8 mouse cellular contexts compared by ENCODE assay signal in genomic region chr17:65325249-65325648, GRCm38 (mm10).
DNase-seq lines count a peak whose midpoint lies in the region; ATAC-seq lines count a peak whose summit lies in the region.
"Had no signal": no experiment of that assay in that cellular context is flagged by ENCODE, and none has a peak within 500 bp of the region (broad histone marks: within the 10 kb centered on the region; RNA-seq: fewer than 3 reads in every experiment).

No protein-coding gene starts in this region.

- H3K27me3 ChIP-seq in kidney, embryonic 14.5 days (ENCODE audit: control insufficient read depth, insufficient read depth, low read length), result no peaks in the 10 kb centered on the region

- no peak overlapping the region for H3K9ac ChIP-seq in kidney, embryonic 14.5 days (ENCODE audit: low read depth, low read length)

- intact Hi-C loops in left cerebral cortex, postnatal 14 days (cut with DNase I), result no loop called here

- no peak for ATAC-seq in kidney, embryonic 14.5 days (ENCODE audit: low FRiP score, low TSS enrichment)

- no peak overlapping the region for H3K27ac ChIP-seq in kidney, embryonic 14.5 days (ENCODE audit: low read depth, low read length)
- H3K27ac ChIP-seq: macrophage had no signal

- no peaks in the 10 kb centered on the region for H3K4me1 ChIP-seq in kidney, embryonic 14.5 days (ENCODE audit: control insufficient read depth, insufficient read depth, low read length)

- H3K4me2 ChIP-seq in kidney, embryonic 14.5 days (replicated peaks; ENCODE audit: low read depth, low read length), result no peak overlapping the region

- H3K9me3 ChIP-seq in kidney, embryonic 14.5 days (ENCODE audit: control insufficient read depth, low read length), result no peaks in the 10 kb centered on the region

- WGBS in kidney, embryonic 14.5 days, result 21% methylated on average over 2 of the region's 2 CpGs

- peak; percentile 3 to 38 for DNase-seq in kidney, adult 8-10 months
- DNase-seq in MN1 (ENCODE audit: low spot score), result peak; percentile 55
- DNase-seq in brain, adult 2 months (ENCODE audit: low read depth, low spot score), result peak; percentile 62
- peak; percentile 49 for DNase-seq in forelimb bud, embryonic 11.5 days (ENCODE audit: low read depth, low spot score)
- peak; percentile 21 to 39 for DNase-seq in left cerebral cortex, postnatal 14 days (ENCODE audit: low spot score in 2 of 2)
- peak; percentile 35 to 40 for DNase-seq in right cerebral cortex, postnatal 10 days (ENCODE audit: low spot score in 2 of 2)

- H3K36me3 ChIP-seq in kidney, embryonic 14.5 days (ENCODE audit: control insufficient read depth, insufficient read depth, low read length), result no peaks in the 10 kb centered on the region

- no peak overlapping the region for H3K4me3 ChIP-seq in kidney, embryonic 14.5 days (ENCODE audit: low read length)
